Comparison of ENCODE assay signal across 9 mouse cellular contexts in the genomic region with DNA sequence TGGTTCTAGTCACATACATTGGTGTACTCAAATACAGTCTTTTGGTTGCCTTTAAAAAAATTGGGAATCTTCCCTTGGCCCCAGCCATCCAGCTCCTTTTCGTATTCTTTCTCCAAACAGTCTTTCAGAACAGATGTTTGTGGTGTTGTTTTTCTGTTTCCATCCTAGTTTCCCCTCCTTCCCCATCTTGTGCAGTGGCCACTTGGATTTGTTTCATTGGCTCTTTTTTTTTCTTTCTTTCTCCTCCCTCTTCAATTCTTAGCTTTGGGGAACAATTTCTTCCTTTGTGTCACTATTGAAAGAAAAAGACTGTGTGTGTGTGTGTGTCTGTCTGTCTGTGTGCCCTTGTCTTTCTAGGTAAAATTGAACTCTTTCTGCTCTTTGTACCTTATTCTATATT. TPM values are rescaled to one million over a fixed set of nuclear protein-coding genes. Genes with fewer than 3 reads are reported as not detected.
DNase-seq lines count a peak whose midpoint lies in the region; ATAC-seq and TF ChIP-seq lines count a peak whose summit lies in the region.
"Had no signal": no experiment of that assay in that cellular context is flagged by ENCODE, and none has a peak within 500 bp of the region (broad histone marks: within the 10 kb centered on the region; RNA-seq: fewer than 3 reads in every experiment).

No protein-coding gene starts in this region.

- H3K27me3 ChIP-seq in kidney, embryonic 14.5 days (ENCODE audit: control insufficient read depth, insufficient read depth, low read length) = no peaks in the 10 kb centered on the region
- H3K27me3 ChIP-seq in hindbrain, embryonic 15.5 days = no peaks in the 10 kb centered on the region
- H3K27me3 ChIP-seq in midbrain, embryonic 15.5 days (replicated peaks) = no peaks in the 10 kb centered on the region

- no peaks in the 10 kb centered on the region for H3K9me3 ChIP-seq in kidney, embryonic 14.5 days (ENCODE audit: control insufficient read depth, low read length)
- H3K9me3 ChIP-seq in hindbrain, embryonic 15.5 days = no peaks in the 10 kb centered on the region
- no peaks in the 10 kb centered on the region for H3K9me3 ChIP-seq in midbrain, embryonic 15.5 days

- H3K36me3 ChIP-seq in kidney, embryonic 14.5 days (ENCODE audit: control insufficient read depth, insufficient read depth, low read length) = peaks cover 18% of the 10 kb centered on the region; the same call in 1 of the 2 replicates
- H3K36me3 ChIP-seq in hindbrain, embryonic 15.5 days = no peaks in the 10 kb centered on the region
- no peaks in the 10 kb centered on the region for H3K36me3 ChIP-seq in midbrain, embryonic 15.5 days (replicated peaks)

- no peak for ATAC-seq in kidney, embryonic 14.5 days (ENCODE audit: low FRiP score, low TSS enrichment)
- ATAC-seq in hindbrain, embryonic 15.5 days (ENCODE audit: low FRiP score, low read depth) = no peak
- no peak for ATAC-seq in midbrain, embryonic 15.5 days (replicated peaks)
- ATAC-seq in inflammation-experienced regulatory T-cells, adult 6 months = no peak

- peak overlapping the region; percentile 64; the same call in 1 of the 2 replicates for H3K9ac ChIP-seq in kidney, embryonic 14.5 days (ENCODE audit: low read depth, low read length)
- H3K9ac ChIP-seq in hindbrain, embryonic 15.5 days = no peak overlapping the region
- 0 out of 2 replicates have a peak overlapping the region, but pooled peaks have one; percentile 8 for H3K9ac ChIP-seq in midbrain, embryonic 15.5 days

- peaks cover 10% of the 10 kb centered on the region; the same call in 1 of the 2 replicates for H3K4me1 ChIP-seq in kidney, embryonic 14.5 days (ENCODE audit: control insufficient read depth, insufficient read depth, low read length)
- peaks cover 28% of the 10 kb centered on the region for H3K4me1 ChIP-seq in bone marrow macrophage, adult 2 months (ENCODE audit: control insufficient read depth, insufficient read depth, low read length)
- H3K4me1 ChIP-seq in hindbrain, embryonic 15.5 days (replicated peaks) = peaks cover 18% of the 10 kb centered on the region
- peaks cover 12% of the 10 kb centered on the region for H3K4me1 ChIP-seq in midbrain, embryonic 15.5 days

- TF ChIP-seq POLR2A in bone marrow macrophage, adult 2 months (IDR thresholded peaks at IDR 0.05; ENCODE audit: borderline replicate concordance, low read depth, low read length) = no peak

- no peak overlapping the region; the same call in 1 of the 2 replicates for H3K27ac ChIP-seq in kidney, embryonic 14.5 days (ENCODE audit: low read depth, low read length)
- peak overlapping the region; percentile 97 for H3K27ac ChIP-seq in bone marrow macrophage, adult 2 months (ENCODE audit: insufficient read depth, low read depth, low read length)
- no peak overlapping the region for H3K27ac ChIP-seq in hindbrain, embryonic 15.5 days (replicated peaks)
- no peak overlapping the region for H3K27ac ChIP-seq in midbrain, embryonic 15.5 days

- H3K4me3 ChIP-seq in kidney, embryonic 14.5 days (ENCODE audit: low read length) = peak overlapping the region; percentile 51
- peak overlapping the region; percentile 88 for H3K4me3 ChIP-seq in bone marrow macrophage, adult 2 months (ENCODE audit: insufficient read depth, low read length)
- H3K4me3 ChIP-seq in hindbrain, embryonic 15.5 days = peak overlapping the region; percentile 70
- H3K4me3 ChIP-seq in midbrain, embryonic 15.5 days = peak overlapping the region; percentile 52

- H3K4me2 ChIP-seq in kidney, embryonic 14.5 days (replicated peaks; ENCODE audit: low read depth, low read length) = peak overlapping the region; percentile 58
- peak overlapping the region; percentile 60 for H3K4me2 ChIP-seq in hindbrain, embryonic 15.5 days
- H3K4me2 ChIP-seq in midbrain, embryonic 15.5 days = peak overlapping the region; percentile 73

- WGBS in kidney, embryonic 14.5 days = 59% methylated on average over 1 of the region's 1 CpGs
- 70% methylated on average over 1 of the region's 1 CpGs for WGBS in hindbrain, embryonic 15.5 days
- 74% methylated on average over 1 of the region's 1 CpGs for WGBS in midbrain, embryonic 15.5 days

- no peak for DNase-seq in kidney, adult 9 months
- DNase-seq in cerebellum, adult 8-10 months = no peak
- no peak for DNase-seq in adrenal gland, adult 18-20 months (ENCODE audit: low spot score in 2 of 2)

- no peak for TF ChIP-seq CTCF in bone marrow macrophage, adult 2 months (IDR thresholded peaks at IDR 0.05; ENCODE audit: low read depth, low read length)

RNA-seq across cellular contexts. Expression of gene Cflar, which starts 3.1 kb away (rescaled TPM):
- polyA plus RNA-seq in kidney, embryonic 14.5 days (2014; fragmentation: Nextera tagmentation; extraction: Ambion mirVana) = 34.0 and 39.6 TPM in 2 replicates
- 95.8 and 102 TPM in 2 replicates for polyA plus RNA-seq in bone marrow macrophage, adult 2 months (2012; ENCODE audit: insufficient read depth, insufficient read length, missing spikeins)
- 17.2 and 17.3 TPM in 2 replicates for polyA plus RNA-seq in hindbrain, embryonic 15.5 days (2015; fragmentation: Nextera tagmentation; extraction: Ambion mirVana)
- polyA plus RNA-seq in midbrain, embryonic 15.5 days (2015; fragmentation: Nextera tagmentation; extraction: Ambion mirVana) = 15.3 and 16.1 TPM in 2 replicates
- total RNA-seq in adrenal gland, adult 18-20 months (2021) = 100 to 1,000 TPM; 109 to 110 TPM
- polyA plus RNA-seq in inflammation-experienced regulatory T-cells, adult 6 months (2017; shearing (Covaris generic)) = 100 to 1,000 TPM; 124 to 177 (median 175) TPM

RNA-seq across cellular contexts. Expression of gene Als2cr12, which starts 18.6 kb away (rescaled TPM):
- polyA plus RNA-seq in kidney, embryonic 14.5 days (2014; fragmentation: Nextera tagmentation; extraction: Ambion mirVana) = not detected in 2 replicates
- not detected in 2 replicates for polyA plus RNA-seq in bone marrow macrophage, adult 2 months (2012; ENCODE audit: insufficient read depth, insufficient read length, missing spikeins)
- not detected in 2 replicates for polyA plus RNA-seq in hindbrain, embryonic 15.5 days (2015; fragmentation: Nextera tagmentation; extraction: Ambion mirVana)
- not detected in 2 replicates for polyA plus RNA-seq in midbrain, embryonic 15.5 days (2015; fragmentation: Nextera tagmentation; extraction: Ambion mirVana)
- 1 to 10 TPM; 1.1 to 2.4 TPM for total RNA-seq in adrenal gland, adult 18-20 months (2021)
- polyA plus RNA-seq in inflammation-experienced regulatory T-cells, adult 6 months (2017; shearing (Covaris generic)) = not detected
- total RNA-seq: gastrocnemius, postnatal 10 days had no signal
